Mouse (Mus musculus) frontal cortex, adult 2 months (tissue): ENCODE measurements at regions not wholly inside any gene's neighbourhood (a gene's known extent, or its start where the extent isn't known, plus 50 kb on each side); places are given as distances from the start of the nearest gene placed in this dataset.

Source experiments
- DNase-seq, 2 experiments: peaks; one replicate each; pipeline ENCODE4 v3.0.0; 2022; ENCODE audit warnings: low spot score in 1 of 2; ENCODE audit errors: extremely low spot score in 1 of 2

DNA sequence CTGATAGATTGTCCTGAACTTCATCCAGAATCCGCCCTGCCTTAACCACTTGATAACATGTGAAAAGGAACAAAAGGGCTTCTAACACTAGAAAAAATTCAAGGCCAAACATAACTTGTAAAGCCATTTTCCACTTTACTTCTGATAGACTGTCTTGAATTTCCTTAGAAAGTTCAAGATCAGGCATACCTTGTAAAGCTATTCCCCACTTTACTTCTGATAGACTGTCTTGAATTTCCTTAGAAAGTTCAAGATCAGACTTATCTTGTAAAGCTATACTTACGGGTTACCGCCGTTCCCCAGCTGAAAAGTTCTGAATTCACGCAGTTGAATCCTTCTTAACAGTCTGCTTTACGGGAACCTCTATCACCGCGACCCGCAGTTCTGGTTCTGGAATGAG, 108.4 kb downstream of the Gm21913 start:
- peak; percentile 11 to 49 for DNase-seq
